Mouse (Mus musculus) heart, postnatal 14 days (tissue): ENCODE measurements around the gene Hsd11b2. TPM values are rescaled to one million over a fixed set of nuclear protein-coding genes. Genes with fewer than 3 reads are reported as not detected.
"Not testable (repeated sequence)": the region's sequence is repeated elsewhere in the genome, so short reads cannot be mapped to it uniquely, and the experiment has no call there.

ENCODE experiments used
- DNase-seq, 2 experiments: peaks; one replicate each; pipeline ENCODE4 v3.0.0; 2021 to 2022
- intact Hi-C: fragments of 180-260 bp; cut with DNase I; formaldehyde crosslinking; loops from one replicate; pipeline ENCODE4 v1.15.1; 2025
- total RNA-seq, 2 experiments: library from RNA; stranded (reverse); gene quantifications; 2 replicates each; pipeline ENCODE4 v1.2.3; 2021

The Hsd11b2 gene
- total RNA-seq, 2 experiments from 2014 or later, result 0.53 to 1.0 TPM

DNA sequence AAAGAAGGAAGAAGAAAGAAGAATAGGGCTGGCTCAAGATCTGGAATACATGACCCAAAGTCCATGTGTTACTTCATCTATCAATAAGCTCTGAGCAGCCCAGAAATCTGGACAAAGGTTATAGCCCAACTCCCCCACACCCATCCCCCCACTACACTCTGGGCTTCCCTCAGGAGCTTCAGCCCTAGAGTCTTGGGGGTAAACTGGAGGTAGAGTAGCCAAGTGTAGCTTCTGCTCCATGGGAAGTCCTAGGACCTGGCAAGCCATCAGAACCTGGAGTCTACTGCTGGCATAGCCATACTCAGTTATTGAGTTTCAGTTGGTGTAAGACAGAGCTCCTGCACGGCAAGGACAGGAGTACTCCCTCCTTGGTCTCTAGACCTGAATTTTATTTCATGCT lies 31.0 kb downstream of the Hsd11b2 start:
- DNase-seq, result no peak
- intact Hi-C loops, result no loop called here

DNA sequence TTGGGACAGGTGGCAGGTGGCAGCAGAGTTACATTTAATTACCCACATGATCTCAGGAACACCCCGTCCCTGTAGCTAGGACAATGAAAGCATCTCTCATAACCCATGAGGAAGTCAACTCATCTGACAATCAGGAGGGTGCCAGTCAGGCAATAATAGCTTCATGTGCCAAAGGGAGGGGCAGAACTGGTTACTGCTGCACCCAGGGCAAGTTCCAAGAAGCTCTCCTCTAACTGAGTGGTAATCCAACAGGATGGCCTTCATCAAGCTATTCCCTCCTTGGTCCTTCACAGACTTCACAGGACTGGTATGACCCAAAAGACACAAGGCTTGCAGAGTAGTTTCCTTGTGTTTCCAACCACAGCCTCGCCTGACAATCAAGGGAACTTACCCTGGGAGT lies 31.5 kb downstream of the Hsd11b2 start:
- intact Hi-C loops, result loop anchor here (5.0 kb wide), 1 partner anchor 178 kb away; the partner anchor contains the start of gene Plekhg4
- DNase-seq, result no peak

DNA sequence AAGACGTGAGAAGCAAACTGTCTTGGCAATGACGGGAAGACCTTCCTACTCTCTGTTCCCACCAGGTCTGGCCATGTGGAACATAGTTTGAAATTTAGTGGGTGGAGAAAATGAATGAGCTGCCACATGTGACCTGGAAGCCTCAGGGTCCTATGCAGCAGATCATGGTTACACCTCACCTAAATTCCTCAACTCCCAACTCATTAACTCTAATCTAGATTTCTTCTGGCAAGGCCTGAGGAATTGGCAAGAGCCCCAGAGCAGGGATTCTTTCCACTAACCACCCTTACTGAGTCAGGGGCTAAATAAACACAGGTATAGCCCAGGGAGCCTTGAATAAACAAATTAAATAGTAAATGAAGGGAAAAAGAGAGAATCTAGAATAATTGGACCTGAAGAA lies 33.5 kb downstream of the Hsd11b2 start:
- DNase-seq, result no peak
- intact Hi-C loops, result loop anchor here (2.0 to 5.0 kb wide), 2 partner anchors 69 to 180 kb away; partner anchors contain the start of gene Plekhg4

DNA sequence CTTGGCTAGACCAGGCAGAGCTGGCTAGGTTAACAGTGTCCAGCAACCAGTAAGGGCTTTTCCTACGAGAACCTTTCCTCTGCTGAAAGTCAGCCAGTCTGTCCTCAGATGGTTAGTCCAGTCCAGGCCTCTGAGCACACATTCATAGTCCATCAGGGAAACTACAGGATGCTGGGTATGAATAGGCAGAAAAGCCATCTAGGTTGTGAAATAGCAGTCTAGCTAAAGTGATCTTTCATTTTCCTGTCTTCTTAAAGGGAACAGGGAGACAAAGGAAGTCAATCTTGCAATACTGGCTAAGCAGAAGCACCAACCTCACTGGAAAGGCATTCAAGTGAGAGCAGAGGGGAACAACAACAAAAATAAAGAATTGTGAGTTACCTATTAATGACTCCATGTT lies 34.3 kb downstream of the Hsd11b2 start:
- intact Hi-C loops, result loop anchor here (2.0 to 5.0 kb wide), 2 partner anchors 70 to 181 kb away; partner anchors contain the start of gene Plekhg4

DNA sequence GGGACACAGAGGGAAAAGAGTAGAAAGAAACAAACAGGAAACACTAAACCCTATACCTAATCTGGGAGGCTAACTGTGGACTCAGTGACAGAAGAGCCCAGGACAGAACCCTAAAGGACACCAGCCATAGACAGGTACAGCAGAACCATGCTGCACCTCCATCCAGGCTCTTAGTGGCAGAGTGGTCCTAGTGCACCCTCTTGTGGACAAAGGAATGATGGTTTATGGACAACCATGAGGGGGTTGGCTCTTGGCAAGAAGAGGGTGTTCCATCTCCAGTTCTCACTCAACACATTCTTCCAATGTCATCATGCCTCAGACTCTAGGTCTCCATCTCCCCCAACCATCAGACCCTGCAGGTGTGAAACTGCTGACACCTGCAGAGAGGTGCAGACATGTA lies 35.5 kb downstream of the Hsd11b2 start:
- intact Hi-C loops, result loop anchor here (1.0 to 5.0 kb wide), 3 partner anchors 23 to 182 kb away; partner anchors contain the start of gene Plekhg4
- DNase-seq, result peak; percentile 58 to 82

More for the DNA sequence above, 34.3 kb downstream of the Hsd11b2 start:
- no peak for DNase-seq

DNA sequence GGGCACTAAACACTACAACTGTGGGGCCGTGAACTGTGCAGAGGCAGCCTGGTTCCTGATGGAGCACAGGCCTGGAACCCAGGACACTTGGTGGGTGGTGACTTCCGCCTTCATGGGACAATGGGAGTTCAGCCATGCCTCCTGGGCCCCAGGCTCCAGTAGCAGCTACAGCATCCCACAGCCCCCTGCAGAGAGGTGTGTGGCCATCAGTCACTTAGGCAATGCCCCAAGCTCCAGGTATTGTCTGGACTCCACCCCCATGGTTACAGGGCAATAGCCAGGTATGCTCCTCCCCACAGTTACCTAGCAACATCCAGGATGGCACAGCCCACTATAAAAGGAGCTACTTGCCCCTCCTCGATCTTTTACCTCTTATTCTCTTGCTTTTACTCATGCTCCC lies 36.7 kb downstream of the Hsd11b2 start:
- intact Hi-C loops, result loop anchor here (2.0 kb wide), 1 partner anchor 24 kb away; no protein-coding TSS in a partner anchor
- DNase-seq, result no peak

DNA sequence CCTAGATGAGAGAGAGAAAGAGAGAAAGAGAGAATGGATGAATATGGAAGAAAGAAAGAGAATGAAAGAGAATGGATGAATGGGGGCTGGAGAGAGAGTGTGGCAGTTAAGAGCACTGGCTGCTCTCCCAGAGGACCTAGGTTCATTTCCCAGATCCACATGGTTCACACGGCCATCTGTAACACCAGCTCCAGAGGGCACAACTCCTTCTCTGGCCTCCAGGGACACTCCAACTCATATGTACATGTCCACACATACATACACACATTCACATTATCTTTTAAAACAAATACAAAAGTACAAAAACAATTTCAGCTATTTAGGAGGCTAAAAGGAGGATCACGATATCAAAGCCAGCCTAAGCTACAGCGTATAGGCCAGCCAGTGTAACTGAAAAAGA lies 44.3 kb downstream of the Hsd11b2 start:
- intact Hi-C loops, result no loop called here
- DNase-seq, result no peak

DNA sequence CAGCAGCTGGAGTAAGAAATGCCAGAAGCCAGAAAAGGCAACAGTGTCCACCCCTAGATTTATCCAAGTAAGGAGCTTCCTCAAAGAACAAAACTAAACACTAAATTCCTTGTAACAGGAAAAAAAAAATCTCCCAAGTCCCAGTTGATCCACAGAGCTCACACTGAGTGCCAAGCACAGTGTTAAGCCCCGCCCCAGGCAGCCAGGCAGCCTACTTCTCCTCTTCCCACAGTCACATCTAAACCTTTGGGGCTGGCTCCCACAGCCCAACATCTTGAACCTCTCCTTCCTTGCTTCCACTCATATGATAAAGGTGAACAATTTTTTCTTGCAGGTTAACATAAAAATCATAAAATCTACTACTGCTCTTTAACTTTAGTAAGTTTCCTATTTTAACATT lies 45.3 kb downstream of the Hsd11b2 start:
- DNase-seq, result no peak
- intact Hi-C loops, result no loop called here

DNA sequence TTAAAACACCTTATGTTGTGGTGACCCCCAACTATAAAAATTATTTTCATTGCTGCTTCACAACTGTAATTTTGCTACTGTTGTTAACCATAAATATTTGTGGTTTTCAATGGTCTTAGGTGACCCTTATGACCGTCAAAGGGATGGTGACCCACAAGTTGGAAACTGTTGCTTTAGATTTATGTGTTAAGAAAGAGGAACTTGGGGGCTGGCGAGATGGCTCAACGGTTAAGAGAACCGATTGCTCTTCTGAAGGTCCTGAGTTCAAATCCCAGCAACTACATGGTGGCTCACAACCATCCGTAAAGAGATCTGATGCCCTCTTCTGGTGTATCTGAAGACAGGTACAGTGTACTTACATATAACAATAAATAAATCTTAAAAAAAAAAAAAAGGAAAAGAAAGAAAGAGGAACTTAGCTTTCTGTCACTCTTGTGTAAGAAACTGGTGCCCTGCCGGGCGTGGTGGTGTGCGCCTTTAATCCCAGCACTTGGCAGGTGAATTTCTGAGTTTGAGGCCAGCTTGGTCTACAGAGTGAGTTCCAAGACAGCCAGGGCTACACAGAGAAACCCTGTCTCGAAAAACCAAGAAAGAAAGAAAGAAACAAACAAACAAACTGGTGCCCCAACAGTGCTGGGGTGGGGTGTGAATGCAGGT lies 46.1 kb downstream of the Hsd11b2 start:
- intact Hi-C loops, result not testable (repeated sequence)

DNA sequence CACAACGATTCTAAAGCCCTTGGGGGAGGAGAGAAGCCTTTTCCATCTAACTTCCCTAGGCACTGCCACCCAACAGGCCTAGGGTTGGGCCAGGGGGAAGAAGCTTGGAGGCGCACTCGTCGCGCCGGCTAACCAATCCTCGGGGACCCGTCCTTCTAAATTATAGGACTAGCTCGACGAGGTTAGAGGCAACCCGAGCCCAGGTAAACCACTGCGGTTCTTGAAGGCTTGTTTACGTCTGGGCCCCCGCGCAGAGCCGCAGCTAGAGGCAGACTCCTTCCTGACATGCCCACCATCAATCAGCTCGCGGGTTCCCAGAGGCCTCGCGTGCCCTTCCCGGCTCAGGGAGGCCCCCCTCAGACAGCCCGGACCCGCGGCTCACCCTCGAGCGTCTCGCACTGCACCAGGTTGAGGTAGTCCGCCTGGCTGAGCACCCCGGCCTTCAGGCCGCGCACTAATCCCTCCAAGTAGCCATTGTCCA lies 46.9 kb downstream of the Hsd11b2 start:
- DNase-seq, result no peak

More for the DNA sequence above, 46.1 kb downstream of the Hsd11b2 start:
- not testable (repeated sequence) for DNase-seq

DNA sequence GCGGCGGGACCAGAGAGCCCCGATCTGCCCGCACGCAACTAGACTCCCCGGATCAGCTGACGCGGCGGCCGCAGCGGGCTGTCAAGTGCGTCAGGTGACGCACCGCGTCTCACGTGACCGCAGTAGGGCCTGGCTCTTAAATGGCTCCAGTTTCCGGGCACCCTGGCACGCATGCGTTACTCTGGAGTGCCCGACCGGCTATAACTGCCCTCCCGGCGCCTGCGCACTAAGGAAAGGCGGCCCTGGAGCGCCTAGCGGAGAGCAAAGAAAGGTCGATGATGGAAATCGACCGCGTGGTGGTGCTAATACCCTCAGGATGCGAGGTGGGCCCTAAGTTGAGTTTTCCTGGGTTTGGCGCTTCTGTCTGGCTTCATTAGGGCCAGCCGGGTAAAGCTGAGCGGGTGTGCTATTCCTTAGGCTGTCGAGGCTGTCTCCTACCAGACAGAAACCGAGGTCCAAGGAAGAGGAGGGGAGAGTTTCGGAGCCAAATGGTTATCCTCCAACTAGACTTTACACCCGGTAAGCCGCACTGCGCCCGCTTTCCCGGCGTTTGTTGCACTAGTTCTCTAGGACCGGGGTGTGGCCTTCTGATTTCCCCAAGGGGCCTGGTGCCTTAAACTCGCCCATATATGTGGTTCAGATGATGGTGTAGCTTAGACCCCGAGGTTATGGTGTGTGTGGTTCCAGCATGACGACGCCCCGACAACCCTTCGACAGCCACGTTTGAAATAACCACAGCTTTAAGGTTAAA lies 47.6 kb downstream of the Hsd11b2 start, which contains the start of gene Atp6v0d1:
TSS of gene Atp6v0d1 (minus strand) at position 96 of the 751 bp plus-strand sequence.
- intact Hi-C loops, result loop anchor here (2.0 kb wide), 2 partner anchors 29 to 119 kb away; no protein-coding TSS in a partner anchor
- DNase-seq, result peak; percentile 99

More for the DNA sequence above, 46.9 kb downstream of the Hsd11b2 start:
- intact Hi-C loops, result no loop called here

DNA sequence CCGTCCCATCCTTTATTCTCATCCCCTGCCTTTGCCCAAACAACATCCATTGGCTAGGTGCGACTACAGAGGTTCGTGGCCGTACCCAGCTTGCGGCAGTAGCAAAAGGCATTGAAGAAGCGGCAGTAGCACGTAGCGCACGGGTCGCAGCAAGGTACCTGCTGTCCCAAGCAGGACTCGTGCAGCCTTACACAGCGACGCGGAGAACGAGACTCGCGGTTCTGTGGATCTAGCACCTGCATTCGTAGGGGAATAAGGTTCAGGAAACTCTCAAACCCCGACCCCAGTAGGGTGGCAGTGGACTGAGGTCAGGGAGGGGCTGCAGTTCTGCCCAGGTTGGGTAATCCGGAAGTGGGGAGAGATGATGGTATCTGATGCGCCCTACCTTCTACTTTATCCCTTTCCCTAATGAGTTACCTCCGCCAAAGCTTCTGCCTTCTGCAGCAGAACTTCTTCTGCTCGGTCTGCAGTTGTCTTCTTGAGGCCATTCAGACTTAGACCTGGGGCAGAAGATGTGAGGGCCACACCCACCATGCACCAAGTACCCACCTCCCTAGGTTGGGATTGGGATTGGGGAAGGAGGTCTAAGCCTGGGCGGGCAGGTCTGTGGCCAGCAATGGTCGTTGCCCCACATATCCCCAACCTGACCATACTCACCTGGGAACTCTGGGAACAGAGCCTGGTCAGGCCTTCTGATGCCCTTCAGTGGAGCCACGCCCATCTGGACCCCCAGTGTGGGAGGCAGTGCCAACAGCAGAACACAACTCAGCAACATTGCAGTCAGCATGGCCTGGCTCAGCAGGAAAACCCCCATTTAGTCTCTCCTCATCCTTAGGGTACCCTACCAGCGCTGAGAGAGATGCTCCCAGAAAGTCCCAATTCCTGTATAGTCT lies 48.4 kb downstream of the Hsd11b2 start:
- intact Hi-C loops, result loop anchor here (2.0 kb wide), 2 partner anchors 28 to 118 kb away; no protein-coding TSS in a partner anchor
- peak; percentile 26 to 34 for DNase-seq

DNA sequence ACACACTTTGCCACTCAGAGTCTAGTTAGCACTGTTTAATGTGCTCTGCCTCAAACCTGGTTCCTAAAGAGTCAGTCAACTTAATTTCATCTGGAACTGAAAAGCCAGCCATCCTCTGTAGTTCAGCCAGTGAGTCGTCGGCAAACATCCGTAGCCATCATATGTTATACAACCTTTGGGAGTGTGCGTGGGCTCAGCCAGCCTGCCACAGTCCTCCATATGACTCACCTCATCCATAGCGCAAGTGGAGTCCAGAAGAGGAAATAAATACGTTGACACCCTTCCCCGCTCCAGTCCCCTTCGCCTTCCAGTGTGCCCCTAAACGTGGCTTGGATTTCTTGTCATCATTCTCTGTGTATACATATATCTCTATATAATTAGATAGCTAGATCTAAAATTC lies 53.3 kb downstream of the Hsd11b2 start:
- no peak for DNase-seq
- intact Hi-C loops, result no loop called here

DNA sequence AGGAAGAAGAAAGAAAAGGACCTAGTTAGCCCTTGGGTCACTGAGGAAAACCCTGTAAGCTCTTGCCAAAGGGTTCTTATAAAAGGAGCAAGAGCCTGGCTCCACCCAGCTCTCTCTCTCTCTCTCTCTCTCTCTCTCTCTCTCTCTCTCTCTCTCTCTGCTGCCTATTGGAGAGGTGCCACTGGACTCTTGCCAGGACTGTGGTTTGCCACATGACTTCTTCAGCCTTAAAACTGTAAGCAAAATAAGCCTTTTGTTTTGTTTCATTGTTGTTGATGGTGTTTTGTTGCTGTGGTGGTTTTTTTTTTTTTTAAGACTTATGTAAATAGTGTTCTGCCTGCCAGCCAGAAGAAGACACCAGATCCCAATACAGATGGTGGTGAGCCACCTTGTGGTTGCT lies 54.9 kb downstream of the Hsd11b2 start:
- intact Hi-C loops, result no loop called here
- peak; percentile 35 to 67 for DNase-seq

Other genes starting within 250 kb of the Hsd11b2 start
- gene Hsf4, start 249.0 kb upstream of the Hsd11b2 start, total RNA-seq, result under 1 TPM; 0.73 to 0.96 TPM
- 10 to 100 TPM; 17.9 to 19.0 TPM for gene Nol3, start 242.6 kb upstream of the Hsd11b2 start, total RNA-seq
- gene 4931428F04Rik, start 228.9 kb upstream of the Hsd11b2 start, total RNA-seq, result 1 to 10 TPM; 1.5 to 3.2 TPM
- 1 to 10 TPM; 8.5 to 8.6 TPM for gene Exoc3l, start 222.7 kb upstream of the Hsd11b2 start, total RNA-seq
- 10 to 100 TPM; 21.9 to 24.8 TPM for gene E2f4, start 221.1 kb upstream of the Hsd11b2 start, total RNA-seq
- 1 to 10 TPM in 1 of 2 experiments, under 1 TPM in 1; 0.86 to 1.2 TPM for gene Elmo3, start 213.2 kb upstream of the Hsd11b2 start, total RNA-seq
- 1 to 10 TPM; 1.7 to 1.9 TPM for gene Lrrc29, start 192.5 kb upstream of the Hsd11b2 start, total RNA-seq
- 10 to 100 TPM; 23.3 to 29.6 TPM for gene Tmem208, start 192.4 kb upstream of the Hsd11b2 start, total RNA-seq
- gene Fhod1, start 170.8 kb upstream of the Hsd11b2 start, total RNA-seq, result 1 to 10 TPM; 9.2 to 9.4 TPM
- gene Slc9a5, start 169.9 kb upstream of the Hsd11b2 start, total RNA-seq, result under 1 TPM; 0.83 to 0.86 TPM
- gene Plekhg4, start 145.5 kb upstream of the Hsd11b2 start, total RNA-seq, result not detected
- not detected for gene Kctd19, start 105.3 kb upstream of the Hsd11b2 start, total RNA-seq
- gene Lrrc36, start 105.2 kb upstream of the Hsd11b2 start, total RNA-seq, result under 1 TPM; 0.68 to 0.86 TPM
- gene Tppp3, start 47.2 kb upstream of the Hsd11b2 start, total RNA-seq, result 10 to 100 TPM; 47.7 to 50.1 TPM
- gene Zdhhc1, start 21.9 kb upstream of the Hsd11b2 start, total RNA-seq, result 10 to 100 TPM; 14.9 to 16.3 TPM
- gene Atp6v0d1, start 47.3 kb downstream of the Hsd11b2 start, total RNA-seq, result 10 to 100 TPM; 57.2 to 57.8 TPM
- gene Ripor1, start 86.5 kb downstream of the Hsd11b2 start, total RNA-seq, result 10 to 100 TPM; 46.0 to 49.0 TPM
- 10 to 100 TPM; 43.8 to 44.6 TPM for gene Ctcf, start 117.8 kb downstream of the Hsd11b2 start, total RNA-seq
- gene Agrp, start 118.6 kb downstream of the Hsd11b2 start, total RNA-seq, result not detected
- gene Carmil2, start 167.5 kb downstream of the Hsd11b2 start, total RNA-seq, result 1 to 10 TPM in 1 of 2 experiments, under 1 TPM in 1; 0.69 to 5.7 TPM
- gene Acd, start 182.3 kb downstream of the Hsd11b2 start, total RNA-seq, result 10 to 100 TPM; 13.8 to 16.9 TPM
- gene Pard6a, start 182.4 kb downstream of the Hsd11b2 start, total RNA-seq, result 1 to 10 TPM; 7.8 to 9.1 TPM
- not detected for gene 4933405L10Rik, start 188.9 kb downstream of the Hsd11b2 start, total RNA-seq
- gene Enkd1, start 189.5 kb downstream of the Hsd11b2 start, total RNA-seq, result 1 to 10 TPM; 2.4 to 2.5 TPM
- 1 to 10 TPM; 3.6 to 3.7 TPM for gene Gfod2, start 239.9 kb downstream of the Hsd11b2 start, total RNA-seq